In the genomic region with DNA sequence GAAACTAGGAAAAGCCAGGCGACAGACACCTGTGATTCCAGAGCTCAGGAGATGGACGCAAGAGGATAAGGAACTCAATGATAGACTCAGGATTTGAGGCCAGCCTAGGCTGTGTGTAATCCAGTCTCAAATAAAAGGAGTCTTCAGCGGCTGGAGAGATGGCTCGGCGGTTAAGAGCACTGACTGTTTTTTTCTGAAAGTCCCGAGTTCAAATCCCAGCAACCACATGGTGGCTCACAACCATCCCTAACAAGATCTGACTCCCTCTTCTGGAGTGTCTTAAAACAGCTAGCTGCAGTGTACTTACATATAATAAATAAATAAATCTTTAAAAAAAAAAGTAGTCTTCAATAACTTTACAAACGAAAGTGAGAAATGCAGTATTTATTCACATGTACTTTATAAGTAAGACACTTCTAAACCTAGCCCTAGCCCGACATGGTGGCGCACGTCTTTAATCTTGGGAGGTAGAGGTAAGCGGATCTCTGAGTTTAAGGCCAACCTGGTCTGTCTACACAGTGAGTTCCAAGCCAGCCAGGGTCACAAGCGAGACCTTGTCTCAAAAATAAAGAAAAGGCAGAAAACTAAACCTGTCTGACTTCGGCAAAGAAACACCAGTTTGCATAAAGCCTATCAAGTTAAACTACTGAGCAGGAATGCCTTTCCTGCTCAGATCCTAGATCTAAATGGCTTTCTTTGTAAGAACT, we compare ENCODE assay signal across 8 mouse cellular contexts. TPM values are rescaled to one million over a fixed set of nuclear protein-coding genes. Genes with fewer than 3 reads are reported as not detected.
DNase-seq lines count a peak whose midpoint lies in the region; ATAC-seq and TF ChIP-seq lines count a peak whose summit lies in the region.

No protein-coding gene starts in this region.

- intact Hi-C loops in gastrocnemius, adult 2 months (cut with DNase I) = no loop called here
- intact Hi-C loops in gastrocnemius, postnatal 36 days (cut with DNase I) = no loop called here

- 32% methylated on average over 13 of the region's 13 CpGs for WGBS in forebrain, embryonic 10.5 days
- WGBS in intestine, embryonic 16.5 days = 19% methylated on average over 13 of the region's 13 CpGs
- 15% methylated on average over 13 of the region's 13 CpGs for WGBS in lung, postnatal 0 days
- 23% methylated on average over 13 of the region's 13 CpGs for WGBS in stomach, embryonic 16.5 days

- no peaks in the 10 kb centered on the region for H3K36me3 ChIP-seq in forebrain, embryonic 10.5 days (replicated peaks)
- no peaks in the 10 kb centered on the region for H3K36me3 ChIP-seq in intestine, embryonic 16.5 days (ENCODE audit: control insufficient read depth, insufficient read depth, low read length)
- H3K36me3 ChIP-seq in lung, postnatal 0 days (ENCODE audit: insufficient read depth, low read length) = no peaks in the 10 kb centered on the region
- H3K36me3 ChIP-seq in stomach, embryonic 16.5 days (ENCODE audit: control insufficient read depth, insufficient read depth, low read length) = no peaks in the 10 kb centered on the region

- ATAC-seq in intestine, embryonic 16.5 days = no peak
- no peak for ATAC-seq in lung, postnatal 0 days
- no peak for ATAC-seq in stomach, embryonic 16.5 days (ENCODE audit: insufficient read depth, low FRiP score)

- H3K4me2 ChIP-seq in intestine, embryonic 16.5 days (ENCODE audit: low read depth, low read length) = peak overlapping the region; percentile 68
- H3K4me2 ChIP-seq in lung, postnatal 0 days (replicated peaks; ENCODE audit: low read depth, low read length) = peak overlapping the region; percentile 63
- peak overlapping the region; percentile 76 for H3K4me2 ChIP-seq in stomach, embryonic 16.5 days (ENCODE audit: low read depth, low read length)

- peak; percentile 28 for DNase-seq in gastrocnemius, adult 2 months
- no peak for DNase-seq in gastrocnemius, postnatal 36 days
- peak; percentile 10 for DNase-seq in T-cell, adult 2 months (ENCODE audit: low spot score)
- peak; percentile 15 for DNase-seq in forebrain, embryonic 10.5 days (ENCODE audit: extremely low spot score, low spot score)
- peak; percentile 23 for DNase-seq in lung, postnatal 0 days (ENCODE audit: low spot score)
- no peak for DNase-seq in layer of hippocampus, adult 8-10 months (ENCODE audit: low spot score in 2 of 2)

- H3K4me3 ChIP-seq in gastrocnemius, adult 2 months = peak overlapping the region; percentile 90
- peak overlapping the region; percentile 83 for H3K4me3 ChIP-seq in forebrain, embryonic 10.5 days
- H3K4me3 ChIP-seq in intestine, embryonic 16.5 days (ENCODE audit: low read length) = peak overlapping the region; percentile 67
- peak overlapping the region; percentile 84 for H3K4me3 ChIP-seq in lung, postnatal 0 days (ENCODE audit: low read depth, low read length)
- peak overlapping the region; percentile 83 for H3K4me3 ChIP-seq in stomach, embryonic 16.5 days (replicated peaks; ENCODE audit: low read length)

- TF ChIP-seq EP300 in lung, postnatal 0 days (IDR thresholded peaks at IDR 0.05) = no peak

- H3K4me1 ChIP-seq in forebrain, embryonic 10.5 days = peaks cover 26% of the 10 kb centered on the region
- no peaks in the 10 kb centered on the region; the same call in 1 of the 2 replicates for H3K4me1 ChIP-seq in intestine, embryonic 16.5 days (ENCODE audit: control insufficient read depth, insufficient read depth, low read length)
- H3K4me1 ChIP-seq in lung, postnatal 0 days (ENCODE audit: insufficient read depth, low read depth, low read length) = 0 out of 2 replicates have a peak, but pooled peaks cover 7% of the 10 kb centered on the region
- peaks cover 15% of the 10 kb centered on the region for H3K4me1 ChIP-seq in stomach, embryonic 16.5 days (ENCODE audit: control insufficient read depth, insufficient read depth, low read length)

- peak overlapping the region; percentile 94 for H3K9ac ChIP-seq in intestine, embryonic 16.5 days (ENCODE audit: low read depth, low read length)
- H3K9ac ChIP-seq in lung, postnatal 0 days (replicated peaks; ENCODE audit: low read depth) = peak overlapping the region; percentile 90
- peak overlapping the region; percentile 93 for H3K9ac ChIP-seq in stomach, embryonic 16.5 days (ENCODE audit: low read length)

- H3K27me3 ChIP-seq in forebrain, embryonic 10.5 days (ENCODE audit: poor library complexity, severe bottlenecking) = no peaks in the 10 kb centered on the region
- H3K27me3 ChIP-seq in intestine, embryonic 16.5 days (replicated peaks; ENCODE audit: control insufficient read depth, insufficient read depth, low read length) = no peaks in the 10 kb centered on the region
- H3K27me3 ChIP-seq in lung, postnatal 0 days (replicated peaks; ENCODE audit: insufficient read depth, low read length) = no peaks in the 10 kb centered on the region
- H3K27me3 ChIP-seq in stomach, embryonic 16.5 days (ENCODE audit: control insufficient read depth, insufficient read depth, low read length) = no peaks in the 10 kb centered on the region

- peak overlapping the region; percentile 100 for H3K27ac ChIP-seq in gastrocnemius, adult 2 months
- peak overlapping the region; percentile 97 for H3K27ac ChIP-seq in forebrain, embryonic 10.5 days
- H3K27ac ChIP-seq in intestine, embryonic 16.5 days (ENCODE audit: low read length) = peak overlapping the region; percentile 97
- H3K27ac ChIP-seq in lung, postnatal 0 days (ENCODE audit: low read length) = peak overlapping the region; percentile 98
- H3K27ac ChIP-seq in stomach, embryonic 16.5 days (ENCODE audit: low read length) = peak overlapping the region; percentile 99

- H3K9me3 ChIP-seq in forebrain, embryonic 10.5 days = no peaks in the 10 kb centered on the region
- no peaks in the 10 kb centered on the region for H3K9me3 ChIP-seq in intestine, embryonic 16.5 days (ENCODE audit: control insufficient read depth, low read length)
- no peaks in the 10 kb centered on the region for H3K9me3 ChIP-seq in lung, postnatal 0 days (ENCODE audit: low read length)
- H3K9me3 ChIP-seq in stomach, embryonic 16.5 days (replicated peaks; ENCODE audit: control insufficient read depth, low read length) = no peaks in the 10 kb centered on the region

- peak; percentile 31; the same call in 1 of the 2 replicates for TF ChIP-seq CTCF in gastrocnemius, adult 2 months (IDR thresholded peaks at IDR 0.05)
- TF ChIP-seq CTCF in lung, postnatal 0 days (IDR thresholded peaks at IDR 0.05) = no peak

RNA-seq across cellular contexts. Expression of a gene that starts 1.1 kb away (rescaled TPM):
- 10 to 100 TPM; 24.8 to 29.0 TPM for total RNA-seq in gastrocnemius, adult 2 months (2021)
- 10 to 100 TPM; 21.7 to 30.7 TPM for total RNA-seq in gastrocnemius, postnatal 36 days (2021)
- polyA plus RNA-seq in forebrain, embryonic 10.5 days (2016; fragmentation: Nextera tagmentation; extraction: Ambion mirVana) = 48.7 and 49.2 TPM in 2 replicates
- 33.0 and 37.8 TPM in 2 replicates for polyA plus RNA-seq in intestine, embryonic 16.5 days (2015; fragmentation: Nextera tagmentation; extraction: Ambion mirVana)
- polyA plus RNA-seq in lung, postnatal 0 days (2015; fragmentation: Nextera tagmentation; extraction: Ambion mirVana) = 35.3 and 38.6 TPM in 2 replicates
- 40.4 and 40.5 TPM in 2 replicates for polyA plus RNA-seq in stomach, embryonic 16.5 days (2015; fragmentation: Nextera tagmentation; extraction: Ambion mirVana)
- 10 to 100 TPM; 42.5 to 53.0 (median 47.9) TPM for total RNA-seq in layer of hippocampus, adult 8-10 months (2022)

RNA-seq across cellular contexts. Expression of a gene that starts 58.1 kb away (rescaled TPM):
- total RNA-seq in gastrocnemius, adult 2 months (2021) = 10 to 100 TPM; 61.8 to 68.6 TPM
- 10 to 100 TPM; 64.2 to 64.3 TPM for total RNA-seq in gastrocnemius, postnatal 36 days (2021)
- 33.8 and 34.9 TPM in 2 replicates for polyA plus RNA-seq in forebrain, embryonic 10.5 days (2016; fragmentation: Nextera tagmentation; extraction: Ambion mirVana)
- polyA plus RNA-seq in intestine, embryonic 16.5 days (2015; fragmentation: Nextera tagmentation; extraction: Ambion mirVana) = 57.8 and 64.3 TPM in 2 replicates
- polyA plus RNA-seq in lung, postnatal 0 days (2015; fragmentation: Nextera tagmentation; extraction: Ambion mirVana) = 36.0 and 43.6 TPM in 2 replicates
- polyA plus RNA-seq in stomach, embryonic 16.5 days (2015; fragmentation: Nextera tagmentation; extraction: Ambion mirVana) = 48.9 and 58.0 TPM in 2 replicates
- total RNA-seq in layer of hippocampus, adult 8-10 months (2022) = 10 to 100 TPM; 28.7 to 33.1 (median 30.3) TPM

Comparison
In these comparisons a context has a peak if more than half of its experiments do, and no peak if none do; other contexts are left out.
1. DNase-seq: peak in gastrocnemius, adult 2 months (single experiment), T-cell, adult 2 months (single experiment), forebrain, embryonic 10.5 days (single experiment) and lung, postnatal 0 days (single experiment); none in gastrocnemius, postnatal 36 days (0 of 2) and layer of hippocampus, adult 8-10 months (0 of 2).
2. Peak in every context shown above with its lines, with median percentiles within 50 percentile points of each other: H3K27ac ChIP-seq, H3K4me3 ChIP-seq, H3K4me2 ChIP-seq and H3K9ac ChIP-seq.